Mouse (Mus musculus): Measurements from ENCODE around the gene Gm9945. TPM values are rescaled to one million over a fixed set of nuclear protein-coding genes. Genes with fewer than 3 reads are reported as not detected.

Gene Gm9945
- total RNA-seq, 2 experiments from 2014 or later = not detected

- intact Hi-C loops (cut with DNase I) = no loop called here
- no peak for DNase-seq
These were observed 21.0 kb upstream of the Gm9945 start for GRCm38 (mm10) chr11:53458996-53459395.

- no peak for DNase-seq
- intact Hi-C loops (cut with DNase I) = loop anchor here (10.0 kb wide), 1 partner anchor 395 kb away; the partner anchor contains the start of gene Gm12216
These were observed 19.8 kb upstream of the Gm9945 start for GRCm38 (mm10) chr11:53460192-53460591.

GRCm38 (mm10) chr11:53461727-53462126, 18.2 kb upstream of the Gm9945 start:
- intact Hi-C loops (cut with DNase I) = loop anchor here (10.0 kb wide), 1 partner anchor 393 kb away; the partner anchor contains the start of gene Gm12216
- DNase-seq = no peak

GRCm38 (mm10) chr11:53463551-53464424, 16.2 kb upstream of the Gm9945 start:
- intact Hi-C loops (cut with DNase I) = loop anchor here (10.0 kb wide), 1 partner anchor 391 kb away; the partner anchor contains the start of gene Gm12216
- no peak for DNase-seq

- intact Hi-C loops (cut with DNase I) = loop anchor here (2.0 to 10.0 kb wide), 3 partner anchors 34 to 388 kb away; partner anchors contain the start of gene Gm12216
- peak; percentile 80 to 84 for DNase-seq
These were observed 13.6 kb upstream of the Gm9945 start for GRCm38 (mm10) chr11:53466231-53466971.

GRCm38 (mm10) chr11:53469294-53469967, 10.5 kb upstream of the Gm9945 start:
- DNase-seq = no peak
- intact Hi-C loops (cut with DNase I) = loop anchor here (5.0 to 10.0 kb wide), 2 partner anchors 57 to 385 kb away; partner anchors contain the start of gene Gm12216

GRCm38 (mm10) chr11:53469968-53470695, 9.8 kb upstream of the Gm9945 start, which contains the start of gene Gm9837:
Gene Gm9837 (minus strand): TSS chr11:53470479.
- intact Hi-C loops (cut with DNase I) = loop anchor here (1.0 to 10.0 kb wide), 7 partner anchors 41 to 385 kb away; partner anchors contain the start of genes Gm12216 and Kif3a
- DNase-seq = peak; percentile 92 to 95

GRCm38 (mm10) chr11:53472709-53473108, 7.3 kb upstream of the Gm9945 start:
- no peak for DNase-seq
- intact Hi-C loops (cut with DNase I) = loop anchor here (5.0 kb wide), 2 partner anchors 95 to 110 kb away; partner anchors contain the start of gene Kif3a

GRCm38 (mm10) chr11:53475620-53476019, 4.3 kb upstream of the Gm9945 start:
- no peak for DNase-seq
- intact Hi-C loops (cut with DNase I) = no loop called here

- intact Hi-C loops (cut with DNase I) = no loop called here
- no peak for DNase-seq
These were observed 2.1 kb upstream of the Gm9945 start for GRCm38 (mm10) chr11:53477833-53478232.

GRCm38 (mm10) chr11:53478383-53479170, 1.4 kb upstream of the Gm9945 start:
- no peak for DNase-seq
- intact Hi-C loops (cut with DNase I) = no loop called here

- peak in 1 of 2 experiments; percentile 17 for DNase-seq
- intact Hi-C loops (cut with DNase I) = no loop called here
These were observed 689 bp upstream of the Gm9945 start for GRCm38 (mm10) chr11:53479171-53479782.

- intact Hi-C loops (cut with DNase I) = no loop called here
- DNase-seq = no peak
These were observed 1.2 kb downstream of the Gm9945 start for GRCm38 (mm10) chr11:53481088-53481730.

- intact Hi-C loops (cut with DNase I) = no loop called here
- DNase-seq = no peak
These were observed 3.4 kb downstream of the Gm9945 start for GRCm38 (mm10) chr11:53483159-53483891.

GRCm38 (mm10) chr11:53485719-53486118, 5.8 kb downstream of the Gm9945 start:
- DNase-seq = no peak
- intact Hi-C loops (cut with DNase I) = loop anchor here (5.0 kb wide), 1 partner anchor 97 kb away; no protein-coding TSS in a partner anchor

GRCm38 (mm10) chr11:53486351-53486750, 6.4 kb downstream of the Gm9945 start:
- DNase-seq = no peak
- intact Hi-C loops (cut with DNase I) = loop anchor here (5.0 kb wide), 1 partner anchor 96 kb away; no protein-coding TSS in a partner anchor
